Mouse (Mus musculus): ENCODE data around the gene Cs. TPM values are rescaled to one million over a fixed set of nuclear protein-coding genes. Genes with fewer than 3 reads are reported as not detected.

Cs gene
- polyA plus RNA-seq, 1 experiment from 2014 or later: 85.4 TPM

DNA sequence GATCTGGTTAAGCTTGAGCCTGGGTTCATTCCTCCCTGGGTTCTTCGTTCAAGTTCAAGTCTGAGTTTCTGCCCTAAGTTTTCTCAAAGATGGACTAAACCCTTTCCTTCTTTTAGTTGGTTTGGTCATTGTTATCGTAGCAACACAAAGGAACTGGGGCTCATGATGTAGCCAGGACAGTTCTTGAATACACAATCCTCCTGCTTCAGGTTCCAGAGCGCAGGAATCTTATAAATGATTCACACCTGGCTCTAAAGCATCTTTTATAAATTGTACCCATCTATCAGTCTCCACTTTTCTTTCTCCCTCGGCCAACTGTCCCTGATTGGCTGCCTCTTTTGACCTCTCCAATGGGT lies 38.5 kb downstream of the Cs start:
- H3K9me3 ChIP-seq (ENCODE audit: low read length): no peaks in the 10 kb centered on the region
- H3K9ac ChIP-seq (replicated peaks; ENCODE audit: low read depth): peak overlapping the region; percentile 94
- 0 out of 2 replicates have a peak, but pooled peaks cover 7% of the 10 kb centered on the region for H3K36me3 ChIP-seq (ENCODE audit: insufficient read depth, low read length)
- peak overlapping the region; percentile 81 for H3K27ac ChIP-seq (ENCODE audit: low read length)
- DNase-seq (ENCODE audit: low spot score) (no peak), ATAC-seq (no peak)
- peak overlapping the region; percentile 81 for H3K4me2 ChIP-seq (replicated peaks; ENCODE audit: low read depth, low read length)
- peaks cover 5% of the 10 kb centered on the region; the same call in 1 of the 2 replicates for H3K4me1 ChIP-seq (ENCODE audit: insufficient read depth, low read depth, low read length)
- 41% methylated on average over 4 of the region's 4 CpGs for WGBS
- H3K27me3 ChIP-seq (replicated peaks; ENCODE audit: insufficient read depth, low read length): no peaks in the 10 kb centered on the region
- TF ChIP-seq EP300 (IDR thresholded peaks at IDR 0.05) (no peak), CTCF (IDR thresholded peaks at IDR 0.05) (no peak)
- H3K4me3 ChIP-seq (ENCODE audit: low read depth, low read length): peak overlapping the region; percentile 90

- no peaks in the 10 kb centered on the region for H3K9me3 ChIP-seq (ENCODE audit: low read length)
- ATAC-seq (peak; percentile 96), DNase-seq (ENCODE audit: low spot score) (peak; percentile 90)
- peak within 1 kb of the TSS; percentile 94 for H3K9ac ChIP-seq (replicated peaks; ENCODE audit: low read depth)
- TF ChIP-seq EP300 (IDR thresholded peaks at IDR 0.05) (no peak), CTCF (IDR thresholded peaks at IDR 0.05) (peak; percentile 58)
- H3K36me3 ChIP-seq (ENCODE audit: insufficient read depth, low read length): 0 out of 2 replicates have a peak, but pooled peaks cover 10% of the 10 kb centered on the region
- peaks cover 5% of the 10 kb centered on the region; the same call in 1 of the 2 replicates for H3K4me1 ChIP-seq (ENCODE audit: insufficient read depth, low read depth, low read length)
- H3K4me3 ChIP-seq (ENCODE audit: low read depth, low read length): peak within 1 kb of the TSS; percentile 90
- H3K4me2 ChIP-seq (replicated peaks; ENCODE audit: low read depth, low read length): peak within 1 kb of the TSS; percentile 81
- no peaks in the 10 kb centered on the region for H3K27me3 ChIP-seq (replicated peaks; ENCODE audit: insufficient read depth, low read length)
- 1% methylated on average over 49 of the region's 73 CpGs for WGBS
- peak within 1 kb of the TSS; percentile 81 for H3K27ac ChIP-seq (ENCODE audit: low read length)
Observed at GRCm38 (mm10) chr10:128376455-128377211, 39.1 kb downstream of the Cs start, which contains the start of gene Ankrd52. Ankrd52 (plus strand) TSS chr10:128377115.

- TF ChIP-seq CTCF (IDR thresholded peaks at IDR 0.05) (no peak), EP300 (IDR thresholded peaks at IDR 0.05) (no peak)
- Histone ChIP-seq H3K4me3 (ENCODE audit: low read depth, low read length) (peak overlapping the region; percentile 90), H3K27ac (ENCODE audit: low read length) (peak overlapping the region; percentile 81), H3K4me1 (ENCODE audit: insufficient read depth, low read depth, low read length) (peaks cover 5% of the 10 kb centered on the region; the same call in 1 of the 2 replicates), H3K9ac (replicated peaks; ENCODE audit: low read depth) (peak overlapping the region; percentile 94), H3K27me3 (replicated peaks; ENCODE audit: insufficient read depth, low read length) (no peaks in the 10 kb centered on the region), H3K36me3 (ENCODE audit: insufficient read depth, low read length) (peaks cover 18% of the 10 kb centered on the region; the same call in 1 of the 2 replicates), H3K9me3 (ENCODE audit: low read length) (no peaks in the 10 kb centered on the region), H3K4me2 (replicated peaks; ENCODE audit: low read depth, low read length) (peak overlapping the region; percentile 81)
- 3% methylated on average over 23 of the region's 47 CpGs for WGBS
- peak; percentile 51 for DNase-seq (ENCODE audit: low spot score)
- peak; percentile 70 for ATAC-seq
Observed at GRCm38 (mm10) chr10:128377222-128377939, 39.8 kb downstream of the Cs start.

DNA sequence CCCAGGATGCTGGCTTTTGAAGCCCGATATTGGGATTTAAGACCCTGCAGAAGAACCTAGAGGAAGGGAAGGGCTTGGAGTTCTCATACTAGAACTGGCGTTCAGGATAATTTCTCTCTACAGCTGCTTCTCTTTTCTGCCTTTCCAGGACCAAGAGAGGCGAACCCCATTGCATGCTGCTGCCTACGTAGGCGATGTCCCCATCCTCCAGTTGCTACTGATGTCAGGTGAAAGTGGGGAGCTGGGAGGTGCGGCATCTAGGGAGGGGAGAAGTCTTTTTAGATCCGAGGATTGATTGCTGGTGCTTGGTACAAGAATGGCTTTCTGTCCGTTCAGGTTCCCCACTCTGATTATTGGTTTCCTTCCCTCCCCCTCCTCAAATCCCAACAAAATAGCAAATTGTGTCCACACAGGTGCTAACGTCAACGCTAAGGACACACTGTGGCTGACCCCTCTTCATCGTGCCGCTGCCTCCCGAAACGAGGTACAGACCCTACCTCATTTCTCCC lies 40.5 kb downstream of the Cs start:
- Histone ChIP-seq H3K9ac (replicated peaks; ENCODE audit: low read depth) (peak overlapping the region; percentile 94), H3K27me3 (replicated peaks; ENCODE audit: insufficient read depth, low read length) (no peaks in the 10 kb centered on the region), H3K4me2 (replicated peaks; ENCODE audit: low read depth, low read length) (peak overlapping the region; percentile 81), H3K9me3 (ENCODE audit: low read length) (no peaks in the 10 kb centered on the region), H3K4me3 (ENCODE audit: low read depth, low read length) (peak overlapping the region; percentile 90), H3K4me1 (ENCODE audit: insufficient read depth, low read depth, low read length) (peaks cover 5% of the 10 kb centered on the region; the same call in 1 of the 2 replicates), H3K36me3 (ENCODE audit: insufficient read depth, low read length) (peaks cover 24% of the 10 kb centered on the region; the same call in 1 of the 2 replicates), H3K27ac (ENCODE audit: low read length) (0 out of 2 replicates have a peak overlapping the region, but pooled peaks have one; percentile 81)
- 54% methylated on average over 14 of the region's 14 CpGs for WGBS
- no peak for DNase-seq (ENCODE audit: low spot score)
- TF ChIP-seq CTCF (IDR thresholded peaks at IDR 0.05) (no peak), EP300 (IDR thresholded peaks at IDR 0.05) (no peak)
- ATAC-seq: no peak

DNA sequence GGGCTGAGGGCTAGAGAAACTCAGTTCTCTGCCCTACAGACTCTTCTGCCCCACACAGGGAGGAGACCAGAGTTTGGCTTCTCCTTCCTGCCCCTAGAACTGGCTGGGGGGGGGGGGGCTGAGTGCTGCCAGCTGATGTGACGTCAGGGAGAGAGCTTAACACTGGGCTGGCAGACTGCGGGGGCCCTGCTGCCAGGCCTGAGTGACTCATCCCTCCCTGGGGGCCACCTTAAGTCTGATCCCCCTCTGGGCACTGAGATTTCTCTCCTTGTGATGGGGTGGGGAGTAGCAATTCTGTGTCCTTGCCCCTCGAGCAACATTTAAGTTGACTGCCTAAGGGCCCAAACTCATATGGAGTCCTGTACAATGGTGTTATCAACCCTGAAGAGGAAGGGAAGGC lies 40.9 kb downstream of the Cs start:
- Histone ChIP-seq H3K4me2 (replicated peaks; ENCODE audit: low read depth, low read length) (no peak overlapping the region), H3K9ac (replicated peaks; ENCODE audit: low read depth) (peak overlapping the region; percentile 94; the same call in 1 of the 2 replicates), H3K4me1 (ENCODE audit: insufficient read depth, low read depth, low read length) (peaks cover 5% of the 10 kb centered on the region; the same call in 1 of the 2 replicates), H3K9me3 (ENCODE audit: low read length) (no peaks in the 10 kb centered on the region), H3K27me3 (replicated peaks; ENCODE audit: insufficient read depth, low read length) (no peaks in the 10 kb centered on the region), H3K36me3 (ENCODE audit: insufficient read depth, low read length) (peaks cover 28% of the 10 kb centered on the region), H3K4me3 (ENCODE audit: low read depth, low read length) (no peak overlapping the region), H3K27ac (ENCODE audit: low read length) (no peak overlapping the region)
- no peak for ATAC-seq
- no peak for DNase-seq (ENCODE audit: low spot score)
- TF ChIP-seq EP300 (IDR thresholded peaks at IDR 0.05) (no peak), CTCF (IDR thresholded peaks at IDR 0.05) (no peak)
- 62% methylated on average over 3 of the region's 3 CpGs for WGBS

DNA sequence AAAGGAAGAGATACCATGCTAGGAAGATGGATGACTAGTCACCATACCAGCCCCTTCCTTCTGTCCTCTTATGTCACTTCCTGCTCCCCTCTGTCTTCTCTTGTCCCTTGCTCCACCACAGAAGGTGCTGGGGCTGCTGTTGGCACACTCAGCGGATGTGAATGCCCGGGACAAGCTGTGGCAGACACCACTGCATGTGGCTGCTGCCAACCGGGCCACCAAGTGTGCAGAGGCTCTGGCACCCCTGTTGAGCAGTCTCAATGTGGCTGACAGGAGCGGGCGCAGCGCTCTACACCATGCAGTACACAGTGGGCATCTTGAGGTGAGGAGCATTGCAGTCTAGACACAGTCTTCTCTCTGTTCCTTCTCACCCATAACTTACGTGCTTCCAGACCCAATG lies 41.7 kb downstream of the Cs start:
- H3K4me1 ChIP-seq (ENCODE audit: insufficient read depth, low read depth, low read length): peaks cover 5% of the 10 kb centered on the region; the same call in 1 of the 2 replicates
- no peak overlapping the region for H3K4me3 ChIP-seq (ENCODE audit: low read depth, low read length)
- no peaks in the 10 kb centered on the region for H3K27me3 ChIP-seq (replicated peaks; ENCODE audit: insufficient read depth, low read length)
- peaks cover 36% of the 10 kb centered on the region for H3K36me3 ChIP-seq (ENCODE audit: insufficient read depth, low read length)
- ATAC-seq (no peak), DNase-seq (ENCODE audit: low spot score) (no peak)
- TF ChIP-seq CTCF (IDR thresholded peaks at IDR 0.05): no peak
- TF ChIP-seq EP300 (IDR thresholded peaks at IDR 0.05): no peak
- H3K9ac ChIP-seq (replicated peaks; ENCODE audit: low read depth): no peak overlapping the region
- WGBS: 88% methylated on average over 7 of the region's 7 CpGs
- no peak overlapping the region for H3K4me2 ChIP-seq (replicated peaks; ENCODE audit: low read depth, low read length)
- no peak overlapping the region for H3K27ac ChIP-seq (ENCODE audit: low read length)
- no peaks in the 10 kb centered on the region for H3K9me3 ChIP-seq (ENCODE audit: low read length)

Data from lung, postnatal 0 days (tissue).